Mouse (Mus musculus): ENCODE results near the gene Arid1b. TPM values are rescaled to one million over a fixed set of nuclear protein-coding genes. Genes with fewer than 3 reads are reported as not detected.

Gene Arid1b
- polyA plus RNA-seq, 1 experiment from 2014 or later = 12.5 TPM

DNA sequence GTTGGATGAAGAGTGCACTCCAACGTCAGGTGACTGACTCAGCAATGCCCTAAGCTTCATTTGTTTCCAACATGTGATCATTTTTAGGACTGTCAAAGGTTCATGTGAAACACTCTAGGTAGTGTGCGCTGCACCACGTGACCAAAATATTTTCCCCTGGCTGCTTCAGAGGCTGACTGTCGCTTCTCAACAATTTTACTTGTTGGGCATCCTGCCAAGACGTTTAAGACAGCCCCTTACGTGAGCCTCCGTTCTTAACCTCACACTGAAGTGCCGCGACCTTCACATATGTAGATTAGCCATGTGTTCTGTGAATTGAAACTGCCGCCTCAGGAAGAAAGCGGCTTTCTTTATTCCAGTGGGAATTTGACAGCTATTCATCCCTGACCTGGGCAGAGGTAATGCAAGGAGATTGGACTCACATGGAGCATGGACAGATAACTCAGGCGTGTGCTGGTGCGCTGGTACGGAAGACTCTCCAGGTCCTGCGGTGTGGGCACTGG lies 13.1 kb downstream of the Arid1b start:
- no peaks in the 10 kb centered on the region for H3K36me3 ChIP-seq
- H3K4me3 ChIP-seq (replicated peaks) = no peak overlapping the region; the same call in 1 of the 2 replicates
- no peaks in the 10 kb centered on the region for H3K9me3 ChIP-seq (replicated peaks)
- H3K4me2 ChIP-seq = peak overlapping the region; percentile 46
- H3K27ac ChIP-seq (replicated peaks) = no peak overlapping the region
- 4% methylated on average over 15 of the region's 15 CpGs for WGBS
- ATAC-seq (ENCODE audit: low FRiP score) = 0 out of 2 replicates have a peak, but pooled peaks have one; percentile 11
- no peaks in the 10 kb centered on the region for H3K27me3 ChIP-seq (replicated peaks)
- peaks cover 85% of the 10 kb centered on the region for H3K4me1 ChIP-seq
- no peak overlapping the region for H3K9ac ChIP-seq (replicated peaks)

DNA sequence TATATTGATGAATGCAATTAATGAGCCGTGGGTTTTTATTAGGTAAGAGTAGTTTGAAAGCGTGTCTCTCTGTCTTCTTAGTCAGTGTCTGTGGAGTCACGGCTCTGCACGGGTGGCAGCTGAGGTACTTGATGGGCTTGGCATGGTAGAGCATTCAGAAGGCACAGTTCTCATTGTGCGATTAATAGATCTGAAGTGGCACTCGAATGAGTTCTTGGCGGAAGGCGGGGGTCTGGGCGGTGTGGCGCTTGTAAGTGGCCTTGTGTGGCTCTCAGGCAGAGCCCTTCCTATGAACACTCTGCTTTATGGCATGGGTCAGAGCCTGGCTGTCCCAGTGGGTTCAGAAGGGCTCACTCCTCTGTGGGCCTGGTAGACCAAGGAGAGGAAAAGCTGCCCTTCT lies 14.1 kb downstream of the Arid1b start:
- no peak overlapping the region for H3K9ac ChIP-seq (replicated peaks)
- H3K4me2 ChIP-seq = peak overlapping the region; percentile 7
- ATAC-seq (ENCODE audit: low FRiP score) = no peak

DNA sequence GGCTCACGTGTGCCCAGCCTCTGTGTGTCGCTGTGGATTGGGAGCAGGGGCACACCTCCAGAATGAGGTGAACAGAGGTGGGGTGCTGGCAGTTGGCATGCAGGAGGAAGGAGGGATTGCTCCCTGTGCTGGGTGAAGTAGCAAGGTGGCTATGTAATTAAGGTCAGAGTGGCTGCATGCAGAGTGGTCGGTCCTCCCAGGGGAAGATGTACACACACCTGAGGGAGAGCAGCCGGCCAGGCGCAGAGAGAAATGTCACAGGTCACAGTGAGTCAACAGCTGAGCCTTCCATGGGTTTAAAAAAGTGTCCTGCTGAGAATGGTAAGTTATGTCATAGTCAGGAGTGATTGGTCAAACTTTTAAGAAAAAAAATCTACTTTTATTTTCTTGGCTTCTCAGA lies 14.6 kb downstream of the Arid1b start:
- Histone ChIP-seq H3K27ac (replicated peaks) (no peak overlapping the region), H3K4me3 (replicated peaks) (no peak overlapping the region), H3K4me1 (peaks cover 78% of the 10 kb centered on the region), H3K27me3 (replicated peaks) (no peaks in the 10 kb centered on the region), H3K9ac (replicated peaks) (no peak overlapping the region), H3K36me3 (no peaks in the 10 kb centered on the region), H3K4me2 (peak overlapping the region; percentile 7; the same call in 1 of the 2 replicates), H3K9me3 (replicated peaks) (no peaks in the 10 kb centered on the region)
- WGBS = 62% methylated on average over 5 of the region's 5 CpGs
- no peak for ATAC-seq (ENCODE audit: low FRiP score)

More for the DNA sequence above, 14.1 kb downstream of the Arid1b start:
- WGBS = 16% methylated on average over 10 of the region's 10 CpGs
- Histone ChIP-seq H3K36me3 (no peaks in the 10 kb centered on the region), H3K27me3 (replicated peaks) (no peaks in the 10 kb centered on the region), H3K9me3 (replicated peaks) (no peaks in the 10 kb centered on the region), H3K4me1 (peaks cover 83% of the 10 kb centered on the region), H3K27ac (replicated peaks) (no peak overlapping the region), H3K4me3 (replicated peaks) (no peak overlapping the region)

DNA sequence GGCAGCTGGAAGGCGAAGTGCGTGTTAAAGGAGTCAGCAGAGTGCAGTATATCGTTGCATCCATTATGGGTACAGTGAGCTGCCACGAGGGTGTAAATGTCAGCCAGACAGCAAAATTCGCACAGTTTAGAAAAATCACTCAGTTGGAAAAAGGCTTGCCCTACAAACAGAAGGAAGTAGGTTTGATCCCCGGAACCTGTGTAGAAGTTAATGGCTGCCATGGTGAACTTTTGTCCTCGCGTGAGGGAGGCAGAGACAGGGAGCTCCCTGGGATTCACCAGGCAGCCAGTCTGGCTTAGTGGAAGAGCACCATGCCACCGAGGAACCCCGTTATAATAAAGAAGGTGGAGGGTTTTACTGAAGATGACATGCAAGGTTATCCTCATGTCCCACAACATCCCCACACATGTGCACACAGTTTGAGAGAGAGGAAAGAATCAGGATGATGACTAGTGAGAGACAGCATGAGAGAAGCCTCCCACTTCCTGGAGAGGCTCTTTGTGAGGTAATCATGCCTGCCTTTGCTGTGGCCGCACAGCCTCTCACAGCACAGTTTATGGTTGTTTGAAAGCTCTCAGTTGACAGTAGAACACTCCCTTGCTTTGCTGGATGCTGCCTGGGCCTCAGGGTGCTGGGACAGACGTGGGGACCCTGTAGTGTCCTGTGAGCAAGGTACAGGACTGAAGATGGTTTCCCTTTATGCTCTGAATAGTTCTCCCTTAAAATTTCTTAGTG lies 15.6 kb downstream of the Arid1b start:
- Histone ChIP-seq H3K27ac (replicated peaks) (no peak overlapping the region), H3K4me3 (replicated peaks) (no peak overlapping the region), H3K4me2 (no peak overlapping the region), H3K27me3 (replicated peaks) (no peaks in the 10 kb centered on the region), H3K36me3 (no peaks in the 10 kb centered on the region), H3K4me1 (peaks cover 71% of the 10 kb centered on the region), H3K9me3 (replicated peaks) (no peaks in the 10 kb centered on the region), H3K9ac (replicated peaks) (no peak overlapping the region)
- 48% methylated on average over 12 of the region's 12 CpGs for WGBS
- ATAC-seq (ENCODE audit: low FRiP score) = no peak

DNA sequence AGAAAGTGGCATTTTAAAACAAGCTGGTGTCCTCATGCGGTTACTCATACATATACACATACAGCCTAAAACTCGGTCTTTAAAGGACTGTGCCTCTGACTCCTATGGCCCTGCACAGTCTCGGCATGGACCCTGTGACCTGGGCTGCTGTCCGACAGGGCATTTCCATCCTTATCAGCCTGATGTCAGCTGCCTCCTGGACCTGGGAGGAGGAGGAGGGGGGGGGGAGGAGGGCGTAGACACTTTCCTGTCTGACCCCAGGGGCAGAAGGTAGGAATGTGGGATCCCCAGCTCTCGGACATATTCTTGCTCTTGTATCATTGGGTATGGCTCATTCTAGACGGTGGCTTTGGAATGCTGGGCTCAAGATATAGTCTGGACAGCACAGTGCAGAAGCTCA lies 16.6 kb downstream of the Arid1b start:
- no peak overlapping the region for H3K9ac ChIP-seq (replicated peaks)
- WGBS = 80% methylated on average over 7 of the region's 7 CpGs
- H3K27me3 ChIP-seq (replicated peaks) = no peaks in the 10 kb centered on the region
- H3K4me2 ChIP-seq = no peak overlapping the region
- H3K9me3 ChIP-seq (replicated peaks) = no peaks in the 10 kb centered on the region
- peaks cover 60% of the 10 kb centered on the region for H3K4me1 ChIP-seq
- H3K4me3 ChIP-seq (replicated peaks) = no peak overlapping the region
- no peak for ATAC-seq (ENCODE audit: low FRiP score)
- no peaks in the 10 kb centered on the region for H3K36me3 ChIP-seq
- no peak overlapping the region for H3K27ac ChIP-seq (replicated peaks)

DNA sequence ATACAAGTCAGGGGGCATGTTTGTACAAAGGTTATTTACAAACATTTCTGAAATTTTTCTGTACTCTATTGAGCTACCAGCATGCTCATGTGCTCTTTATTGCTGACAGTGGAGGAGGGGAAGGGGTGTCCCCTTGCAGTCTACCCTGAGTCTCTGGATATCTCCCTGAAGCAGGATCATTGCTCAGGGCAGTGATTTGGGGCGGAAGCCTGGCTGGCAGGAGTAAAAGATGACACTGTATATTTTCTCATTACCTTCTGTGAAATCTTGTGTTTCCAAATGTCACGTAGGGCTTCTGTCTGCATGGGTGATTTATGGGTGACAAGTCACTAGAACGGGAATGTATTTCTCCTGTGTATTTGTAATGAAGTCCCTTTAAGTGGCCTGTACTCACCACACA lies 18.0 kb downstream of the Arid1b start:
- H3K9ac ChIP-seq (replicated peaks) = no peak overlapping the region; the same call in 1 of the 2 replicates
- no peak for ATAC-seq (ENCODE audit: low FRiP score)
- no peaks in the 10 kb centered on the region for H3K27me3 ChIP-seq (replicated peaks)
- no peak overlapping the region for H3K4me3 ChIP-seq (replicated peaks)
- no peak overlapping the region for H3K27ac ChIP-seq (replicated peaks)
- H3K4me2 ChIP-seq = no peak overlapping the region
- peaks cover 53% of the 10 kb centered on the region for H3K4me1 ChIP-seq
- WGBS = 18% methylated on average over 3 of the region's 3 CpGs
- no peaks in the 10 kb centered on the region for H3K36me3 ChIP-seq
- no peaks in the 10 kb centered on the region for H3K9me3 ChIP-seq (replicated peaks)

DNA sequence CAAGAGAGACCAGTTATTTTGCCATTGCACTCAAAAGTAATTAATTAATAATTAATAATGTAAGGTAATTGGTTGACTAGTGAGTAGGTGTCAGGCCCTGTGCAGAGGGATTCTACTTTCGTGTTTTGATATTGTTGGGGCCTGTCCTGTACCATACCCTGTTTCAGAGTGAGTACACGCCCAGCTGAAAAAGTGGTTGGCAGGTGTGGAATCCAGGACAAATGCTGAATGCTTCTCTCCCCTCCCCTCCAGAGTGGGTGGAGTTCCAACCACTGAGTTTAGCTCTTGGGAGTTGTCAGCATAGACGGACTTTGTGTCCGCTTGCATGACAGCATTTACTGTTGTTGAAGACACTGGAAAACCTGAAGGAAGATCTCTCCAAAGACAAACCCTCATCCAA lies 18.4 kb downstream of the Arid1b start:
- Histone ChIP-seq H3K9me3 (replicated peaks) (no peaks in the 10 kb centered on the region), H3K27ac (replicated peaks) (no peak overlapping the region), H3K4me1 (peaks cover 50% of the 10 kb centered on the region), H3K4me3 (replicated peaks) (no peak overlapping the region), H3K4me2 (no peak overlapping the region), H3K36me3 (no peaks in the 10 kb centered on the region), H3K27me3 (replicated peaks) (no peaks in the 10 kb centered on the region), H3K9ac (replicated peaks) (no peak overlapping the region)
- 67% methylated on average over 4 of the region's 4 CpGs for WGBS
- no peak for ATAC-seq (ENCODE audit: low FRiP score)

DNA sequence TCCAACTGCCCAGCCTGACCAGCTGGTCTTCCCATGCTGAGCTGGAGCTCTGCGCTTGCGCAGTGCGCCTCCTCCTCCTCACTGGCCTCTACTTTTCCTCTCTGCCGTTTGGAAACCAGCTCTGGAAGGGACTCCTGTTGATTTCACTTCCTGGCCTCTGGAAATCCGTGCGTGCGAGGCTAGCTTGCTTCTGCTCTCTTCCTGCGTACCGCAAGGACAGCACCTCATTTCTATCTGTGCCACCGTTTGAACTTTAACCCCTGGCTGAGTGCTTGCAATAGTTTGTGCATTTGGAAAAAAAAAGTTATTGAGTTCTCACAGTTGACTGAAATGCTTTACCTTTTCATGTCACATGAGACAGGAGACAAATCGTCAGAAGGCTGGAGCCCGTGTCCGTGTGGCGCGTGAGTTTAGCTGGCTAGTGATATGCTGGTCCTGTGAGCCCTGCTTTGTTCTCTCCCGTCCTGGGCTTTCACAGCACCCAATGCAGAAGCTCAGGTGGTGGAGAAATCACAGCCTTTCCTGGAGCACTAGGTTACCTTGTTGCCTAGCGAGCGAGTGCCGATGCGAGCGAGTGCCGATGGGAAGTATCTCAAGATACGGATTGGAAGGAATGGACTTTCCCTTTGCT lies 20.3 kb downstream of the Arid1b start:
- H3K27ac ChIP-seq (replicated peaks) = no peak overlapping the region
- no peaks in the 10 kb centered on the region for H3K36me3 ChIP-seq
- H3K4me2 ChIP-seq = no peak overlapping the region
- WGBS = 82% methylated on average over 23 of the region's 23 CpGs
- H3K27me3 ChIP-seq (replicated peaks) = no peaks in the 10 kb centered on the region
- H3K4me1 ChIP-seq = peaks cover 34% of the 10 kb centered on the region
- no peak overlapping the region for H3K4me3 ChIP-seq (replicated peaks)
- ATAC-seq (ENCODE audit: low FRiP score) = no peak
- H3K9me3 ChIP-seq (replicated peaks) = no peaks in the 10 kb centered on the region
- no peak overlapping the region for H3K9ac ChIP-seq (replicated peaks)

DNA sequence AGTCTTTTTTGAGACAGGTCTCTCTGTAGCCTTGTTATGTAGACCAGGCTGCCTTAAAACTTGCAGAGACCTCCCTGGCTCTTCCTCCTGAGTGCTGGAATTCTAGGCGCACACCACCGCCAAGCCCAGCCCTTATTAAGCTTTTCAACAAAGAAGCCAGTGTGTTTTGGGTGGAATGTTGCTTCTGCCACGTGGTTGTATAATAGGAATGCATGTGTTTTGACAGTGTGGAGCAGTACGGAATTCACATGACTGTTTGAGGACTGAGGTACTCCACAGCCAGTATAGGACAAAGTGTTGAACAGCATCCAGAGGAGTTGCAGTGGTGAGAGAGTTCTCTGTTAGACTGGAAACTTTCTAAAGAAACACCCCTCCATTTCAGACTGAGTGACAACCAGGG lies 22.3 kb downstream of the Arid1b start:
- no peaks in the 10 kb centered on the region for H3K36me3 ChIP-seq
- H3K27ac ChIP-seq (replicated peaks) = no peak overlapping the region
- H3K9ac ChIP-seq (replicated peaks) = no peak overlapping the region
- no peaks in the 10 kb centered on the region for H3K27me3 ChIP-seq (replicated peaks)
- H3K9me3 ChIP-seq (replicated peaks) = no peaks in the 10 kb centered on the region
- peaks cover 35% of the 10 kb centered on the region for H3K4me1 ChIP-seq
- ATAC-seq (ENCODE audit: low FRiP score) = no peak
- no peak overlapping the region for H3K4me3 ChIP-seq (replicated peaks)
- no peak overlapping the region for H3K4me2 ChIP-seq
- 55% methylated on average over 4 of the region's 4 CpGs for WGBS

DNA sequence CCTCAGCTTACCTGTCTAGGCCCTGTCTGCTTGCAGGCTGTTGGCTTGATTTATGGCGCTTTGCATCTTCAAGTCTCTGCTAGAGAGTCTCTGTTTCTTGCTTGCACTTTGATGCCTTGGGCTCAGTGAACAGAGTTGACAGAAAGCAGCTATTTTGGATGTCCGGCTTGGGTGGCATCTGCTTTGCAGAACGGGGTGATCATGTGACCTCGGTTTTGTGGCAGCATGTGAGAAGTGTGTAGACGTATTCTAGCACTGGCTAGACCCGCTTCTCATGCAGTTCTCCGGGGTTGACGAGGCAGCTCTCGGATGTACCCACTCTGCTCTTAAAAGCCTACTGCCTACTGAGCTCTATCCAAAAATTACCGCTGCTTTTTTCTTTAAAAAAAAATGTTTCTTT lies 22.9 kb downstream of the Arid1b start:
- Histone ChIP-seq H3K27ac (replicated peaks) (no peak overlapping the region), H3K4me2 (no peak overlapping the region), H3K9ac (replicated peaks) (no peak overlapping the region), H3K4me3 (replicated peaks) (no peak overlapping the region), H3K27me3 (replicated peaks) (no peaks in the 10 kb centered on the region), H3K36me3 (no peaks in the 10 kb centered on the region), H3K9me3 (replicated peaks) (no peaks in the 10 kb centered on the region), H3K4me1 (peaks cover 38% of the 10 kb centered on the region)
- 90% methylated on average over 10 of the region's 10 CpGs for WGBS
- no peak for ATAC-seq (ENCODE audit: low FRiP score)

DNA sequence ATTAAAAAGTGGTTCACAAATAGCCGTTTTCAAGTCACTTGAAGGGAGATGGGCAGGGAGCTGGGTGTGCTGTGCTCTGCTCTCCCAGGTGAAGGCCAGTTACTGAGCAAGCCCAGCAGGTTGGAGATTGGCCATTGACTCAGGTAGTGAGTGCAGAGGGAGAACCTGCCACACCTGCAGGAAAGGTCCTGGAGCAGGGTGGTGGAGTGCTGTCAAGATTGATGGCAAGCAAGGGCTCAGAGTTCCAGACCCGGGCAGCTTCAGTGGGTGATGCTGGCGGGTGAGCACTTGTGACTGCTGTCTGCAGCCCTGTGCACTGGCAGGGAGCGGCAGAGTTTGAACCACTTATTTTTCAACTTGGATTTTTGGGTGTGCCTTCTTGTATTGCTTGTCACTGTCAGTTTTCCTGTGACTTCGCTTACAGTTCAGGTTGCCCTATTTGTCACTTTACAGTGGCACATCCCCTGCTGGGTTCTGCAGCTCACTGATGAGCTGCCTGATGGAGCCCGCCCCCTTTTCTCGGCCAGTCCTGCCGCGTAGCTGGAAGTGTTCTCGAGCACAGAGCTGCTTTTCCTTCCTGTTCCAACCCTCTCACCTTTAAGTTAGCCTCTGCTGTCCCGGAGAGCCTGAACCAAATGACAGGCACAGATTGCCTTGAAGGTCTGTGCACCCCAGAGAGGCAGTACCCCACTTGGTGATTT lies 27.3 kb downstream of the Arid1b start:
- H3K4me3 ChIP-seq (replicated peaks) = no peak overlapping the region
- no peak for ATAC-seq (ENCODE audit: low FRiP score)
- H3K36me3 ChIP-seq = no peaks in the 10 kb centered on the region
- no peaks in the 10 kb centered on the region for H3K9me3 ChIP-seq (replicated peaks)
- no peak overlapping the region; the same call in 1 of the 2 replicates for H3K4me2 ChIP-seq
- no peaks in the 10 kb centered on the region for H3K27me3 ChIP-seq (replicated peaks)
- peaks cover 49% of the 10 kb centered on the region for H3K4me1 ChIP-seq
- 30% methylated on average over 11 of the region's 11 CpGs for WGBS
- no peak overlapping the region for H3K27ac ChIP-seq (replicated peaks)
- H3K9ac ChIP-seq (replicated peaks) = no peak overlapping the region

Measured in neural tube, embryonic 15.5 days (tissue).